ENCODE assay signal across 8 mouse cellular contexts in genomic region chr12:105963012-105963572, GRCm38 (mm10). TPM values are rescaled to one million over a fixed set of nuclear protein-coding genes. Genes with fewer than 3 reads are reported as not detected.
DNase-seq lines count a peak whose midpoint lies in the region; ATAC-seq and TF ChIP-seq lines count a peak whose summit lies in the region.

No protein-coding gene starts in this region.

- H3K79me2 ChIP-seq in MEL (ENCODE audit: control insufficient read depth, insufficient read depth, low read length, poor library complexity) = no peaks in the 10 kb centered on the region

- no peak for TF ChIP-seq POLR2A in kidney, adult 2 months (IDR thresholded peaks at IDR 0.05; ENCODE audit: low read depth, low read length)
- TF ChIP-seq POLR2A in MEL (IDR thresholded peaks at IDR 0.05; ENCODE audit: control insufficient read depth in 1 of 2, insufficient read depth in 1 of 2, low read depth in 1 of 2, low read length in 2 of 2, poor library complexity in 1 of 2) = no peak

- 4% methylated on average over 30 of the region's 30 CpGs for WGBS in kidney, adult 2 months
- 5% methylated on average over 30 of the region's 30 CpGs for WGBS in forebrain, embryonic 15.5 days
- 5% methylated on average over 30 of the region's 30 CpGs for WGBS in kidney, embryonic 15.5 days
- WGBS in stomach, postnatal 0 days = 4% methylated on average over 30 of the region's 30 CpGs

- TF ChIP-seq CTCF in kidney, adult 2 months (conservative IDR thresholded peaks at IDR 0.05; ENCODE audit: insufficient read depth, insufficient read length, low read depth, low read length) = no peak
- no peak for TF ChIP-seq CTCF in MEL (IDR thresholded peaks at IDR 0.05 in 2 of 3, conservative IDR thresholded peaks at IDR 0.05 in 1 of 3; ENCODE audit: control insufficient read depth in 1 of 3, insufficient read depth in 1 of 3, low read depth in 2 of 3, low read length in 3 of 3, poor library complexity in 1 of 3, severe bottlenecking in 1 of 3)
- TF ChIP-seq CTCF in stomach, postnatal 0 days (IDR thresholded peaks at IDR 0.05; ENCODE audit: low read depth) = no peak

- H3K4me3 ChIP-seq in kidney, adult 2 months (ENCODE audit: insufficient read depth, low read depth, low read length) = peak overlapping the region; percentile 72
- H3K4me3 ChIP-seq in MEL (ENCODE audit: control insufficient read depth in 1 of 2, insufficient read depth in 1 of 2, low read depth in 2 of 2, low read length in 2 of 2) = peak overlapping the region; percentile 64 to 78
- peak overlapping the region; percentile 46 for H3K4me3 ChIP-seq in forebrain, embryonic 15.5 days
- H3K4me3 ChIP-seq in kidney, embryonic 15.5 days (replicated peaks) = peak overlapping the region; percentile 56
- peak overlapping the region; percentile 55 for H3K4me3 ChIP-seq in stomach, postnatal 0 days (ENCODE audit: low read depth, low read length)

- ATAC-seq in forebrain, embryonic 15.5 days (replicated peaks) = no peak; the same call in 1 of the 2 replicates
- peak; percentile 20 for ATAC-seq in kidney, embryonic 15.5 days (replicated peaks; ENCODE audit: low FRiP score)
- ATAC-seq in stomach, postnatal 0 days (ENCODE audit: low FRiP score, low TSS enrichment) = peak; percentile 53

- H3K4me2 ChIP-seq in forebrain, embryonic 15.5 days (replicated peaks) = peak overlapping the region; percentile 90
- peak overlapping the region; percentile 97 for H3K4me2 ChIP-seq in kidney, embryonic 15.5 days
- H3K4me2 ChIP-seq in stomach, postnatal 0 days (replicated peaks; ENCODE audit: low read depth) = peak overlapping the region; percentile 97

- no peaks in the 10 kb centered on the region for H3K9me3 ChIP-seq in MEL (replicated peaks; ENCODE audit: insufficient read depth, low read length)
- no peaks in the 10 kb centered on the region for H3K9me3 ChIP-seq in forebrain, embryonic 15.5 days
- H3K9me3 ChIP-seq in kidney, embryonic 15.5 days (replicated peaks) = no peaks in the 10 kb centered on the region
- H3K9me3 ChIP-seq in stomach, postnatal 0 days (ENCODE audit: control insufficient read depth, low read length) = no peaks in the 10 kb centered on the region

- peak overlapping the region; percentile 53 for H3K9ac ChIP-seq in MEL (ENCODE audit: control insufficient read depth, low read depth, low read length, poor library complexity, severe bottlenecking)
- peak overlapping the region; percentile 62 for H3K9ac ChIP-seq in forebrain, embryonic 15.5 days (replicated peaks)
- H3K9ac ChIP-seq in kidney, embryonic 15.5 days = peak overlapping the region; percentile 49
- peak overlapping the region; percentile 61 for H3K9ac ChIP-seq in stomach, postnatal 0 days (ENCODE audit: low read length)

- H3K4me1 ChIP-seq in kidney, adult 2 months (ENCODE audit: control insufficient read depth, insufficient read depth, low read length) = no peaks in the 10 kb centered on the region
- peaks cover 0 to 2% of the 10 kb centered on the region in 2 experiments; a peak in 1 of 4 replicates for H3K4me1 ChIP-seq in MEL (ENCODE audit: control insufficient read depth in 1 of 2, insufficient read depth in 2 of 2, low read length in 2 of 2)
- H3K4me1 ChIP-seq in forebrain, embryonic 15.5 days = peaks cover 65% of the 10 kb centered on the region
- H3K4me1 ChIP-seq in kidney, embryonic 15.5 days = peaks cover 31% of the 10 kb centered on the region
- peaks cover 3% of the 10 kb centered on the region; the same call in 1 of the 2 replicates for H3K4me1 ChIP-seq in stomach, postnatal 0 days (replicated peaks; ENCODE audit: control insufficient read depth, insufficient read depth)

- DNase-seq in kidney, adult 2 months = peak; percentile 13
- no peak for DNase-seq in kidney, adult 18-20 months
- no peak for DNase-seq in MEL (ENCODE audit: low read depth, low spot score)
- DNase-seq in lung, postnatal 4 days = peak; percentile 30 to 45
- no peak for DNase-seq in stomach, postnatal 0 days (ENCODE audit: low spot score)
- no peak for DNase-seq in cerebellum, adult 9-11 months

- no peak for TF ChIP-seq EP300 in MEL (IDR thresholded peaks at IDR 0.05; ENCODE audit: low read depth in 1 of 2, low read length in 2 of 2)
- no peak for TF ChIP-seq EP300 in stomach, postnatal 0 days (optimal IDR thresholded peaks at IDR 0.05)

- no peaks in the 10 kb centered on the region for H3K36me3 ChIP-seq in kidney, adult 2 months (ENCODE audit: control insufficient read depth, insufficient read depth, low read length)
- H3K36me3 ChIP-seq in MEL (ENCODE audit: control insufficient read depth in 1 of 2, insufficient read depth in 2 of 2, low read length in 2 of 2) = no peaks in the 10 kb centered on the region; a peak in 1 of 4 replicates
- H3K36me3 ChIP-seq in forebrain, embryonic 15.5 days = no peaks in the 10 kb centered on the region
- H3K36me3 ChIP-seq in kidney, embryonic 15.5 days = no peaks in the 10 kb centered on the region
- no peaks in the 10 kb centered on the region for H3K36me3 ChIP-seq in stomach, postnatal 0 days (ENCODE audit: control insufficient read depth, insufficient read depth, low read length)

- TF ChIP-seq RAD21 in MEL (IDR thresholded peaks at IDR 0.05; ENCODE audit: low read depth, low read length) = no peak

- H3K27ac ChIP-seq in kidney, adult 2 months (ENCODE audit: insufficient read depth, low read depth, low read length) = no peak overlapping the region
- no peak overlapping the region for H3K27ac ChIP-seq in MEL (ENCODE audit: control insufficient read depth, low read depth, low read length)
- peak overlapping the region; percentile 97 for H3K27ac ChIP-seq in forebrain, embryonic 15.5 days (replicated peaks)
- no peak overlapping the region for H3K27ac ChIP-seq in kidney, embryonic 15.5 days
- no peak overlapping the region for H3K27ac ChIP-seq in stomach, postnatal 0 days (replicated peaks)

- 0 out of 2 replicates have a peak, but pooled peaks cover 2% of the 10 kb centered on the region for H3K27me3 ChIP-seq in kidney, adult 2 months (replicated peaks; ENCODE audit: control insufficient read depth, insufficient read depth, low read length)
- H3K27me3 ChIP-seq in MEL (ENCODE audit: control insufficient read depth in 1 of 2, insufficient read depth in 2 of 2, low read length in 2 of 2) = 0 out of 4 replicates have a peak, but pooled peaks cover 0 to 1% of the 10 kb centered on the region in 2 experiments
- H3K27me3 ChIP-seq in forebrain, embryonic 15.5 days = no peaks in the 10 kb centered on the region
- H3K27me3 ChIP-seq in kidney, embryonic 15.5 days = peaks cover 66% of the 10 kb centered on the region
- H3K27me3 ChIP-seq in stomach, postnatal 0 days (ENCODE audit: control insufficient read depth, insufficient read depth, low read length) = no peaks in the 10 kb centered on the region

TF ChIP-seq in MEL, 35 proteins besides CTCF, POLR2A, EP300 and RAD21:
- TF ChIP-seq MAX (IDR thresholded peaks at IDR 0.05; ENCODE audit: low read length) (peak; percentile 67; the same call in 1 of the 2 replicates), CHD1 (IDR thresholded peaks at IDR 0.05; ENCODE audit: low read depth, low read length) (no peak), SIN3A (IDR thresholded peaks at IDR 0.05; ENCODE audit: low read length) (peak; percentile 12; the same call in 1 of the 2 replicates), GATA1 (IDR thresholded peaks at IDR 0.05; ENCODE audit: low read depth, low read length) (no peak)

RNA-seq across cellular contexts. Expression of gene Vrk1, which starts 46.9 kb away (rescaled TPM):
- polyA plus RNA-seq in kidney, adult 2 months (2012; rRNA removed) = 4.0 and 4.6 TPM in 2 replicates
- total RNA-seq in MEL (2012; rRNA removed) = 95.2 and 101 TPM in 2 replicates
- 100 to 1,000 TPM in 1 of 2 experiments, 10 to 100 TPM in 1; 87.0 to 144 TPM for polyA plus RNA-seq in MEL (2012; ENCODE audit: insufficient read depth in 1 of 2, insufficient read length in 2 of 2, low read depth in 1 of 2, low replicate concordance in 2 of 2, missing spikeins in 1 of 2)
- 73.6 and 81.7 TPM in 2 replicates for polyA plus RNA-seq in forebrain, embryonic 15.5 days (2015; fragmentation: Nextera tagmentation; extraction: Ambion mirVana)
- polyA plus RNA-seq in kidney, embryonic 15.5 days (2015; fragmentation: Nextera tagmentation; extraction: Ambion mirVana) = 71.3 and 77.7 TPM in 2 replicates
- 23.9 and 26.7 TPM in 2 replicates for polyA plus RNA-seq in stomach, postnatal 0 days (2015; fragmentation: Nextera tagmentation; extraction: Ambion mirVana)

Comparison
In these comparisons a context has a peak if more than half of its experiments do, and no peak if none do; other contexts are left out.
1. DNase-seq: peak in kidney, adult 2 months (single experiment) and lung, postnatal 4 days (2 of 2); none in kidney, adult 18-20 months (single experiment), MEL (single experiment), stomach, postnatal 0 days (single experiment) and cerebellum, adult 9-11 months (single experiment).
2. Peak in every context shown above with its lines, with median percentiles within 50 percentile points of each other: H3K4me3 ChIP-seq, H3K9ac ChIP-seq and H3K4me2 ChIP-seq.